Mouse (Mus musculus): ENCODE data around the gene Igfbp2.

DNA sequence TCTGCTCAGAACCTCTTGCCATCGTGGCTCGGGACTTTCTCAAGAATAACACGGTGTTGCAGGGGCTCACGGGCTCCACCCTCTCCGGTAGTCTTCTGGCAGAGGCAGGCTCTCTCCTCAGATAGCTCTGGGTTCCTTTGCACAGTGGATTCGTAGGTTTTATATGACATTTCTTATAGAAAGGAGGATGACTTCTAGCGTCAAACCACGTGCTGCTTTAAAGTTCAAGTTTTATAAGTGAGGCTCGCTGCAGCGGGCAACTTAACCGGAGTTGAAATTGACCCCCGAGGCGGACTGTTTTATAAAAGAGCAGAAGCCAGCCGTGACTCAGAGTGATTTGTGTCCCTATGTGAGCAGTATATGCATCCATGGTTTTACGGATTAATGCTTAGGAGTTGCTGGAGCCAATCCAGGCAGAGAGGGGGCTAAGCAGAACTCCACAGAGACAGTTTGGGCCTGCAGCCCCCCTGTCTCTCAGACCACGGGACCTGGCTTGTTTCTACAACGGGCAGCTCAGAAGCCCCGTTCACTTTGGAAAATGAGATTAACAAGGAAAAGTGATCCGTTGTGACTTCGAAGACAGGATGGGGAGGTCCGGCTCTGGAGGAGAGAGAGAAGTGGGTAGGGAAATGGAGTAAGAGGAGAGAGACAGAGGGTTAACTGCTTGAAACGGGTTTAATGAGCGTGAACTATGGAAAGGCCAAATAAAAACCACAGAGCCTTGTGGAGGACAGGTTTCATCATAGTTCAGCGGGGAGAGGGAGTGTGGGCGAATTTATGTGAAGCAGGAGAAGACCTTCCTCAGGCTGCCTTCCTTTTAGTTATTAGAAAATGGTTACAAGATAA is 54.4 kb downstream of the Igfbp2 start:
- TF ChIP-seq CTCF (IDR thresholded peaks at IDR 0.05; ENCODE audit: control insufficient read depth, insufficient read depth, insufficient read length) (no peak), MAX (IDR thresholded peaks at IDR 0.05) (peak; percentile 12), MYOG (IDR thresholded peaks at IDR 0.05; ENCODE audit: control insufficient read depth, extremely low read depth, insufficient read length) (no peak), USF1 (IDR thresholded peaks at IDR 0.05; ENCODE audit: low read depth) (peak; percentile 64), CEBPB (IDR thresholded peaks at IDR 0.05; ENCODE audit: low read depth) (no peak), MYOD1 (IDR thresholded peaks at IDR 0.05; ENCODE audit: control insufficient read depth, insufficient read length, low read depth) (no peak), FOSL1 (IDR thresholded peaks at IDR 0.05; ENCODE audit: insufficient read depth, low read length, poor library complexity, severe bottlenecking) (no peak)

Data from C2C12 (cell line).